7 mouse cellular contexts compared by ENCODE assay signal in the genomic region with DNA sequence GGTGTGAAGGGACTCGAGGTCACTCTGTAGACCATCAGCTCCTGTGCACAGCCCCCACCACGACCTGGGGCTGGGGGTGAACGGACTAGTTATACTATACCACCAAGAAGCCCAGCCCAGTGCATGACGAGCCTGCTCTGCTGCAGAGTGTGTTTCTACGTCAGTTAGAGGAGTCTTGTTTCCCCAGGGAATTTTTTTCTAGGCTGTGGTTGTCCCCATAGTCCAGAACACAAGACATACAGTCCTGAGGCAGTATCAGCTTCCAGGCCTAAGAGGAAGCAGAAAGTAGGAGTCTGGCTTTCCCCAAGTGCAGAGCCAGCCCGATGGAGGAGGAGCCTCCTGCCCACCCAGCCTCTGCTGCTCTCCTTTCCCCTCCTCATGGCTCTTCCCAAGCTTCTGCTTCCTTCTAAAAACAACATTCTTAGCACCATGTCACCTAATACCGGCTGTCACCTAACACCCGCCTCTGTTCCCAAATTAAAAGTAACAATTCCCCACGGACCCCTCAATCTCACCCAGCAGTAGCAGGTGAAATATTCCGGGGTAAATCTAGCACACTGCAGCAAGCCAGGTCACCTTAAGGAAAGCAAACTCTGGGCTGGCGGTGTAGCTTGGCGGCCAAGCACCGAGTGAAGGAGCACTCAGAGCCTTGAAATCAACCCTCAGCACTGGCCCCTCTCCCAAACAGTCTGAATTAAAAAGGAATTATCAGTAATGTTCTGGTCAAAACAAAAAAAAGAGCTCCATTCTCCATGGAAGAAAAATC. TPM values are rescaled to one million over a fixed set of nuclear protein-coding genes. Genes with fewer than 3 reads are reported as not detected.
DNase-seq lines count a peak whose midpoint lies in the region; ATAC-seq and TF ChIP-seq lines count a peak whose summit lies in the region.

No protein-coding gene starts in this region.

- no peak overlapping the region for H3K9ac ChIP-seq in liver, embryonic 15.5 days

- no peaks in the 10 kb centered on the region for H3K27me3 ChIP-seq in liver, embryonic 15.5 days

- ATAC-seq in liver, embryonic 15.5 days (ENCODE audit: insufficient read depth), result no peak

- DNase-seq in layer of hippocampus, adult 2 months (ENCODE audit: low spot score in 2 of 2), result no peak
- DNase-seq in layer of hippocampus, postnatal 14 days (ENCODE audit: low spot score in 2 of 2), result no peak
- DNase-seq in brain, adult 2 months (ENCODE audit: low read depth, low spot score), result peak; percentile 74
- DNase-seq in forelimb bud, embryonic 11.5 days (ENCODE audit: low read depth, low spot score), result peak; percentile 59
- DNase-seq in ovary, adult 18-20 months (ENCODE audit: low spot score), result no peak
- no peak for DNase-seq in urinary bladder, adult 18-20 months (ENCODE audit: low spot score in 2 of 2)

- no peaks in the 10 kb centered on the region for H3K36me3 ChIP-seq in liver, embryonic 15.5 days (replicated peaks)

- 35% methylated on average over 13 of the region's 13 CpGs for WGBS in liver, embryonic 15.5 days (ENCODE audit: insufficient replicate concordance)

- no peaks in the 10 kb centered on the region for H3K9me3 ChIP-seq in liver, embryonic 15.5 days (replicated peaks)

- H3K4me2 ChIP-seq in liver, embryonic 15.5 days, result no peak overlapping the region

- no peak overlapping the region for H3K4me3 ChIP-seq in layer of hippocampus, adult 2 months
- no peak overlapping the region for H3K4me3 ChIP-seq in liver, embryonic 15.5 days (replicated peaks)

- TF ChIP-seq CTCF in layer of hippocampus, adult 2 months (conservative IDR thresholded peaks at IDR 0.05), result no peak

- H3K4me1 ChIP-seq in liver, embryonic 15.5 days (replicated peaks), result peaks cover 15% of the 10 kb centered on the region

- H3K27ac ChIP-seq in layer of hippocampus, adult 2 months, result peak overlapping the region; percentile 77
- 0 out of 2 replicates have a peak overlapping the region, but pooled peaks have one; percentile 3 for H3K27ac ChIP-seq in liver, embryonic 15.5 days (replicated peaks)

RNA-seq across cellular contexts. Expression of gene Rras2, which starts 45.5 kb away (rescaled TPM):
- 10 to 100 TPM; 26.0 to 27.6 TPM for total RNA-seq in layer of hippocampus, adult 2 months (2021)
- total RNA-seq in layer of hippocampus, postnatal 14 days (2021), result 10 to 100 TPM; 61.3 to 61.5 TPM
- 6.7 and 7.3 TPM in 2 replicates for polyA plus RNA-seq in liver, embryonic 15.5 days (2015; fragmentation: Nextera tagmentation; extraction: Ambion mirVana)

Comparison
In these comparisons a context has a peak if more than half of its experiments do, and no peak if none do; other contexts are left out.
1. DNase-seq: peak in brain, adult 2 months (single experiment) and forelimb bud, embryonic 11.5 days (single experiment); none in layer of hippocampus, adult 2 months (0 of 2), layer of hippocampus, postnatal 14 days (0 of 2), ovary, adult 18-20 months (single experiment) and urinary bladder, adult 18-20 months (0 of 2).